Mouse (Mus musculus) G1E-ER4 (cell line): ENCODE data around the gene Atg13. TPM values are rescaled to one million over a fixed set of nuclear protein-coding genes. Genes with fewer than 3 reads are reported as not detected.

ENCODE experiments used
- GATA1 ChIP-seq: IDR thresholded peaks from one replicate; pipeline ENCODE4 v1.8.0; 2012; ENCODE audit warnings: low read length, inconsistent platforms
- polyA plus RNA-seq: library from polyadenylated mRNA; stranded (reverse); fragments of >175 nt; gene quantifications from 2 replicates; pipeline ENCODE4 v1.2.3, GENCODE M21; 2012

Gene Atg13
- polyA plus RNA-seq, 1 experiment, result 30.5 TPM

GRCm38 (mm10) chr2:91705736-91706135 lies 4.6 kb downstream of the Atg13 start:
- TF ChIP-seq GATA1, result no peak

GRCm38 (mm10) chr2:91701366-91701765 lies 9.0 kb downstream of the Atg13 start:
- TF ChIP-seq GATA1, result no peak

GRCm38 (mm10) chr2:91699225-91699624 lies 11.2 kb downstream of the Atg13 start:
- no peak for TF ChIP-seq GATA1

- TF ChIP-seq GATA1, result no peak
These were observed 14.2 kb downstream of the Atg13 start for GRCm38 (mm10) chr2:91696225-91696590.

- TF ChIP-seq GATA1, result no peak
These were observed 14.7 kb downstream of the Atg13 start for GRCm38 (mm10) chr2:91695436-91696224.

- no peak for TF ChIP-seq GATA1
These were observed 20.9 kb downstream of the Atg13 start for GRCm38 (mm10) chr2:91689452-91689851.

GRCm38 (mm10) chr2:91683919-91684318 lies 26.5 kb downstream of the Atg13 start:
- no peak for TF ChIP-seq GATA1

- TF ChIP-seq GATA1, result no peak
These were observed 27.5 kb downstream of the Atg13 start for GRCm38 (mm10) chr2:91682850-91683249.

- no peak for TF ChIP-seq GATA1
These were observed 33.4 kb downstream of the Atg13 start for GRCm38 (mm10) chr2:91676961-91677360.

GRCm38 (mm10) chr2:91676420-91676819 lies 34.0 kb downstream of the Atg13 start:
- TF ChIP-seq GATA1, result no peak

GRCm38 (mm10) chr2:91674895-91675294 lies 35.5 kb downstream of the Atg13 start:
- no peak for TF ChIP-seq GATA1

- TF ChIP-seq GATA1, result no peak
These were observed 36.8 kb downstream of the Atg13 start for GRCm38 (mm10) chr2:91673587-91673986.

- TF ChIP-seq GATA1, result no peak
These were observed 40.3 kb downstream of the Atg13 start for GRCm38 (mm10) chr2:91670038-91670437.

GRCm38 (mm10) chr2:91669326-91669725 lies 41.0 kb downstream of the Atg13 start:
- TF ChIP-seq GATA1, result no peak

- TF ChIP-seq GATA1, result no peak
These were observed 42.6 kb downstream of the Atg13 start for GRCm38 (mm10) chr2:91667747-91668146.

GRCm38 (mm10) chr2:91666386-91666910 lies 43.9 kb downstream of the Atg13 start:
- no peak for TF ChIP-seq GATA1

- no peak for TF ChIP-seq GATA1
These were observed 45.6 kb downstream of the Atg13 start for GRCm38 (mm10) chr2:91664780-91665179.
